ENCODE assay signal across 21 mouse cellular contexts in genomic region chr13:116461757-116462156, GRCm38 (mm10).
DNase-seq lines count a peak whose midpoint lies in the region; ATAC-seq and TF ChIP-seq lines count a peak whose summit lies in the region.
"Had no signal": no experiment of that assay in that cellular context is flagged by ENCODE, and none has a peak within 500 bp of the region (broad histone marks: within the 10 kb centered on the region; RNA-seq: fewer than 3 reads in every experiment).

No protein-coding gene starts in this region.

- no peaks in the 10 kb centered on the region for H3K4me1 ChIP-seq in heart, embryonic 12.5 days (replicated peaks)
- H3K4me1 ChIP-seq in midbrain, embryonic 14.5 days (ENCODE audit: control insufficient read depth, insufficient read depth, low read length), result no peaks in the 10 kb centered on the region
- H3K4me1 ChIP-seq in midbrain, embryonic 15.5 days, result no peaks in the 10 kb centered on the region
- no peaks in the 10 kb centered on the region for H3K4me1 ChIP-seq in stomach, postnatal 0 days (replicated peaks; ENCODE audit: control insufficient read depth, insufficient read depth)
- H3K4me1 ChIP-seq: embryonic facial prominence, embryonic 15.5 days; liver, embryonic 15.5 days; lung, embryonic 15.5 days; midbrain, embryonic 12.5 days; neural tube, embryonic 12.5 days had no signal

- no peaks in the 10 kb centered on the region for H3K36me3 ChIP-seq in heart, embryonic 12.5 days
- no peaks in the 10 kb centered on the region for H3K36me3 ChIP-seq in midbrain, embryonic 14.5 days (ENCODE audit: control insufficient read depth, insufficient read depth, low read length)
- H3K36me3 ChIP-seq in midbrain, embryonic 15.5 days (replicated peaks), result no peaks in the 10 kb centered on the region
- no peaks in the 10 kb centered on the region for H3K36me3 ChIP-seq in stomach, postnatal 0 days (ENCODE audit: control insufficient read depth, insufficient read depth, low read length)
- H3K36me3 ChIP-seq: embryonic facial prominence, embryonic 15.5 days; liver, embryonic 15.5 days; lung, embryonic 15.5 days; midbrain, embryonic 12.5 days; neural tube, embryonic 12.5 days had no signal

- no peaks in the 10 kb centered on the region for H3K9me3 ChIP-seq in heart, embryonic 12.5 days (replicated peaks)
- no peaks in the 10 kb centered on the region for H3K9me3 ChIP-seq in midbrain, embryonic 14.5 days (ENCODE audit: control insufficient read depth, low read length)
- no peaks in the 10 kb centered on the region for H3K9me3 ChIP-seq in midbrain, embryonic 15.5 days
- H3K9me3 ChIP-seq in stomach, postnatal 0 days (ENCODE audit: control insufficient read depth, low read length), result no peaks in the 10 kb centered on the region
- H3K9me3 ChIP-seq: embryonic facial prominence, embryonic 15.5 days; liver, embryonic 15.5 days; lung, embryonic 15.5 days; midbrain, embryonic 12.5 days; neural tube, embryonic 12.5 days had no signal

- no peak overlapping the region for H3K27ac ChIP-seq in heart, embryonic 12.5 days (ENCODE audit: poor library complexity, severe bottlenecking)
- H3K27ac ChIP-seq in midbrain, embryonic 14.5 days (replicated peaks; ENCODE audit: low read depth, low read length), result no peak overlapping the region
- no peak overlapping the region for H3K27ac ChIP-seq in midbrain, embryonic 15.5 days
- H3K27ac ChIP-seq in stomach, postnatal 0 days (replicated peaks), result no peak overlapping the region
- H3K27ac ChIP-seq: embryonic facial prominence, embryonic 15.5 days; liver, embryonic 15.5 days; lung, embryonic 15.5 days; midbrain, embryonic 12.5 days; neural tube, embryonic 12.5 days had no signal

- WGBS in heart, embryonic 12.5 days, result 56% methylated on average over 6 of the region's 6 CpGs
- 39% methylated on average over 6 of the region's 6 CpGs for WGBS in midbrain, embryonic 14.5 days
- WGBS in midbrain, embryonic 15.5 days, result 55% methylated on average over 6 of the region's 6 CpGs
- WGBS in stomach, postnatal 0 days, result 35% methylated on average over 6 of the region's 6 CpGs

- TF ChIP-seq CTCF in stomach, postnatal 0 days (IDR thresholded peaks at IDR 0.05; ENCODE audit: low read depth), result no peak

- peak; percentile 48 to 63 for DNase-seq in cerebellum, postnatal 14 days
- no peak for DNase-seq in cerebellum, adult 11-12 months
- peak; percentile 43 for DNase-seq in heart, postnatal 4 days
- peak; percentile 48 for DNase-seq in midbrain, embryonic 14.5 days
- peak; percentile 31 for DNase-seq in stomach, postnatal 0 days (ENCODE audit: low spot score)
- DNase-seq: adrenal gland, adult 2 months; cerebellum, adult 9-11 months; kidney, adult 18-20 months; liver; right cerebral cortex, postnatal 25 days; spleen, adult 18-20 months had no signal

- no peaks in the 10 kb centered on the region for H3K27me3 ChIP-seq in heart, embryonic 12.5 days (replicated peaks)
- no peaks in the 10 kb centered on the region for H3K27me3 ChIP-seq in midbrain, embryonic 14.5 days (ENCODE audit: control insufficient read depth, insufficient read depth, low read length)
- H3K27me3 ChIP-seq in midbrain, embryonic 15.5 days (replicated peaks), result no peaks in the 10 kb centered on the region
- H3K27me3 ChIP-seq in stomach, postnatal 0 days (ENCODE audit: control insufficient read depth, insufficient read depth, low read length), result no peaks in the 10 kb centered on the region
- H3K27me3 ChIP-seq: embryonic facial prominence, embryonic 15.5 days; liver, embryonic 15.5 days; lung, embryonic 15.5 days; midbrain, embryonic 12.5 days; neural tube, embryonic 12.5 days; Patski had no signal

- no peak overlapping the region for H3K4me3 ChIP-seq in heart, embryonic 12.5 days
- H3K4me3 ChIP-seq in midbrain, embryonic 14.5 days (replicated peaks; ENCODE audit: low read depth, low read length), result no peak overlapping the region
- H3K4me3 ChIP-seq in midbrain, embryonic 15.5 days, result no peak overlapping the region
- no peak overlapping the region for H3K4me3 ChIP-seq in stomach, postnatal 0 days (ENCODE audit: low read depth, low read length)
- H3K4me3 ChIP-seq: embryonic facial prominence, embryonic 15.5 days; liver, embryonic 15.5 days; lung, embryonic 15.5 days; midbrain, embryonic 12.5 days; neural tube, embryonic 12.5 days had no signal

- no peak overlapping the region for H3K9ac ChIP-seq in heart, embryonic 12.5 days
- H3K9ac ChIP-seq in midbrain, embryonic 14.5 days (replicated peaks; ENCODE audit: low read length), result no peak overlapping the region
- H3K9ac ChIP-seq in midbrain, embryonic 15.5 days, result no peak overlapping the region
- no peak overlapping the region for H3K9ac ChIP-seq in stomach, postnatal 0 days (ENCODE audit: low read length)
- H3K9ac ChIP-seq: embryonic facial prominence, embryonic 15.5 days; liver, embryonic 15.5 days; lung, embryonic 15.5 days; midbrain, embryonic 12.5 days; neural tube, embryonic 12.5 days had no signal

- ATAC-seq in heart, embryonic 12.5 days (ENCODE audit: insufficient number of reproducible peaks, low FRiP score), result no peak
- ATAC-seq in midbrain, embryonic 14.5 days (ENCODE audit: low FRiP score, low TSS enrichment), result peak; percentile 53; the same call in 1 of the 2 replicates
- ATAC-seq in midbrain, embryonic 15.5 days (replicated peaks), result no peak
- no peak for ATAC-seq in stomach, postnatal 0 days (ENCODE audit: low FRiP score, low TSS enrichment)
- ATAC-seq: forebrain, embryonic 14.5 days; Patski had no signal

- H3K4me2 ChIP-seq in heart, embryonic 12.5 days, result no peak overlapping the region
- H3K4me2 ChIP-seq in midbrain, embryonic 14.5 days (ENCODE audit: low read length), result no peak overlapping the region
- H3K4me2 ChIP-seq in midbrain, embryonic 15.5 days, result no peak overlapping the region
- H3K4me2 ChIP-seq in stomach, postnatal 0 days (replicated peaks; ENCODE audit: low read depth), result no peak overlapping the region
- H3K4me2 ChIP-seq: embryonic facial prominence, embryonic 15.5 days; heart, embryonic 11.5 days; liver, embryonic 15.5 days; lung, embryonic 15.5 days; midbrain, embryonic 12.5 days; neural tube, embryonic 12.5 days had no signal

- TF ChIP-seq EP300 in stomach, postnatal 0 days (optimal IDR thresholded peaks at IDR 0.05), result no peak
